Mouse (Mus musculus) neural tube, embryonic 11.5 days (tissue): ENCODE measurements around the gene Rapgef6. TPM values are rescaled to one million over a fixed set of nuclear protein-coding genes. Genes with fewer than 3 reads are reported as not detected.
"Not testable (repeated sequence)": the region's sequence is repeated elsewhere in the genome, so short reads cannot be mapped to it uniquely, and the experiment has no call there.

ENCODE experiments used
- ATAC-seq: fragments of 200-750 bp; cut with Nextera tagmentation; 2 replicates; pipeline ENCODE4 v1.8.0; 2017; ENCODE audit warnings: moderate number of reproducible peaks, mild to moderate bottlenecking, moderate TSS enrichment, moderate library complexity; ENCODE audit not compliant: insufficient read depth, low FRiP score, low TSS enrichment
- DNase-seq: peaks from one replicate; pipeline ENCODE4 v3.0.0-alpha.2; 2015; ENCODE audit warnings: low spot score
- H3K27ac ChIP-seq: fragments of 300-500 bp; sonication (generic); 2 replicates; pipeline ENCODE4 v1.5.1; 2014; ENCODE audit warnings: low read depth, mild to moderate bottlenecking, low read length
- H3K27me3 ChIP-seq: fragments of 300-500 bp; sonication (generic); 2 replicates; pipeline ENCODE4 v1.6.1; 2014; ENCODE audit warnings: mild to moderate bottlenecking, low read length, mixed read lengths; ENCODE audit not compliant: control insufficient read depth, insufficient read depth
- H3K36me3 ChIP-seq: fragments of 300-500 bp; sonication (generic); 2 replicates; pipeline ENCODE4 v1.6.1; 2014; ENCODE audit warnings: mild to moderate bottlenecking, low read length, moderate library complexity, mixed read lengths; ENCODE audit not compliant: control insufficient read depth, insufficient read depth
- H3K4me1 ChIP-seq: fragments of 300-500 bp; sonication (generic); 2 replicates; pipeline ENCODE4 v1.6.1; 2014; ENCODE audit warnings: low read length, mixed read lengths; ENCODE audit not compliant: control insufficient read depth, insufficient read depth
- H3K4me2 ChIP-seq: fragments of 300-500 bp; sonication (generic); 2 replicates; pipeline ENCODE4 v1.6.1; 2014; ENCODE audit warnings: low read depth, mild to moderate bottlenecking, moderate library complexity
- H3K4me3 ChIP-seq: fragments of 300-500 bp; sonication (generic); 2 replicates; pipeline ENCODE4 v1.5.1; 2014; ENCODE audit warnings: low read depth, low read length
- H3K9ac ChIP-seq: fragments of 300-500 bp; sonication (generic); 2 replicates; pipeline ENCODE4 v1.6.1; 2014; ENCODE audit warnings: mild to moderate bottlenecking, low read length
- H3K9me3 ChIP-seq: fragments of 300-500 bp; sonication (generic); 2 replicates; pipeline ENCODE4 v1.6.1; 2016; ENCODE audit warnings: low read length; ENCODE audit not compliant: control insufficient read depth
- WGBS: fragments of 180-500 bp; shearing (Covaris S2); extraction: QIAGEN DNeasy Blood & Tissue Kit; methylation state at CpG from one replicate; pipeline ENCODE4 v1.1.7; 2014; 5-methylcytosine and 5-hydroxymethylcytosine counted together
- polyA plus RNA-seq: library from polyadenylated mRNA; unstranded; fragments of >200 nt; fragmentation: Nextera tagmentation; extraction: Ambion mirVana; gene quantifications from 2 replicates; pipeline ENCODE4 v1.2.1, GENCODE M21; 2014

The Rapgef6 gene
- polyA plus RNA-seq, 1 experiment from 2014 or later, result 31.5 TPM

GRCm38 (mm10) chr11:54595905-54596555, 73.4 kb downstream of the Rapgef6 start:
- Histone ChIP-seq H3K27ac (peak overlapping the region; percentile 57; the same call in 1 of the 2 replicates), H3K27me3 (no peaks in the 10 kb centered on the region), H3K9me3 (no peaks in the 10 kb centered on the region), H3K4me1 (no peaks in the 10 kb centered on the region), H3K4me3 (0 out of 2 replicates have a peak overlapping the region, but pooled peaks have one; percentile 10), H3K4me2 (no peak overlapping the region), H3K9ac (peak overlapping the region; percentile 15; the same call in 1 of the 2 replicates), H3K36me3 (no peaks in the 10 kb centered on the region)
- DNase-seq (no peak), ATAC-seq (no peak)
- WGBS, result 83% methylated on average over 8 of the region's 8 CpGs

DNA sequence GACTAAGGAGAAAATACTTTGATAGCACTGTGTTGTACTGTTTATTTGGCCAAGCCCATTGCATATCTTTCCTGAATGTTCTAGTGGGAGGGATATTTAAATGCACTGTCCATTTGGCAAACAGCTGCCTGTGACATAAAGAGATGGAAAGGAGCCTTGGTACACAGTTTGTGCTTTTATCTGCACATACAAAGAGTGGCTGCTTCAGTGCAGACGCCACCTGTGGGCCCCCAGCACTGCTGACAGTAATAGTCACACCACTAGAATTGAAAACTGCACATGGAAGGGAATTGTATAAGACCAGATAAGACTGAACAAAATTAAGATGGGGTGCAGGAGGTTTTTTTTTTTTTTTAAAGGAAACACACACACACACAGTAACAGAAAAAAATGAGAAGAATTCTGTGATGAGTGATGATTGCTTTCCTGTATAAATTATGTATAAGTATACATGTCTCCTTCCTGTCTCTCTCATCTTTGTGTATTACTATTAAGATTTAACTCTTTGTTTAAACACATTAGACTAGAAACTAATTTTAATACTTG, 75.3 kb downstream of the Rapgef6 start:
- Histone ChIP-seq H3K27ac (no peak overlapping the region), H3K27me3 (no peaks in the 10 kb centered on the region), H3K9ac (no peak overlapping the region), H3K36me3 (no peaks in the 10 kb centered on the region), H3K4me2 (no peak overlapping the region), H3K4me1 (no peaks in the 10 kb centered on the region), H3K9me3 (no peaks in the 10 kb centered on the region), H3K4me3 (no peak overlapping the region)
- DNase-seq (no peak), ATAC-seq (no peak)
- WGBS, result 76% methylated on average over 1 of the region's 1 CpGs

GRCm38 (mm10) chr11:54601121-54601520, 78.5 kb downstream of the Rapgef6 start:
- Histone ChIP-seq H3K4me3 (no peak overlapping the region), H3K27ac (no peak overlapping the region), H3K9ac (no peak overlapping the region), H3K4me2 (no peak overlapping the region), H3K4me1 (no peaks in the 10 kb centered on the region), H3K27me3 (no peaks in the 10 kb centered on the region), H3K9me3 (no peaks in the 10 kb centered on the region), H3K36me3 (no peaks in the 10 kb centered on the region)
- 90% methylated on average over 2 of the region's 2 CpGs for WGBS
- no peak for DNase-seq
- ATAC-seq, result no peak

DNA sequence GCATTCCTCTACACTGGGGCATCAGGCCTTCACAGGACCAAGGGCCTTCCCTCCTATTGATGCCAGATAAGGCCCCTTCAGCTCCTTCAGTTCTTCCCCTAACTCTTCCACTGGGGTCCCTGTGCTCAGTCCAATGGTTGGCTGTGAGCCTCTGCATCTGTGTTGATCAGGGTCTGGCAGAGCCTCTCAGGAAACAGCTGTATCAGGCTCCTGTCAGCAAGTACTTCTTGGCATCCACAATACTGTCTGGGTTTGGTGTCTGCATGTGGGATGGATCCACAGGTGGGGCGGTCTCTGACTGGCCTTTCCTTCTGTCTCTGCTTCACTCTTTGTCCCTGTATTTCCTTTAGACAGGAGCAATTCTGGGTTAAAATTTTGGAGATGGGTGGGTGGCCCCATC, 80.1 kb downstream of the Rapgef6 start:
- H3K27ac ChIP-seq, ATAC-seq, H3K4me3 ChIP-seq, H3K4me1 ChIP-seq, H3K9ac ChIP-seq, H3K4me2 ChIP-seq, H3K27me3 ChIP-seq, DNase-seq, H3K36me3 ChIP-seq, H3K9me3 ChIP-seq: not testable (repeated sequence)
- 82% methylated on average over 1 of the region's 1 CpGs for WGBS

- Histone ChIP-seq H3K27me3 (no peaks in the 10 kb centered on the region), H3K36me3 (no peaks in the 10 kb centered on the region), H3K4me1 (no peaks in the 10 kb centered on the region), H3K27ac (no peak overlapping the region), H3K4me2 (no peak overlapping the region), H3K4me3 (no peak overlapping the region), H3K9ac (no peak overlapping the region), H3K9me3 (no peaks in the 10 kb centered on the region)
- ATAC-seq, result no peak
- 73% methylated on average over 3 of the region's 3 CpGs for WGBS
- no peak for DNase-seq
These were observed 81.8 kb downstream of the Rapgef6 start for GRCm38 (mm10) chr11:54604415-54604814.

- H3K9me3 ChIP-seq, result no peaks in the 10 kb centered on the region
- DNase-seq (no peak), ATAC-seq (no peak)
- no peaks in the 10 kb centered on the region for H3K27me3 ChIP-seq
- no peak overlapping the region for H3K27ac ChIP-seq
- H3K4me1 ChIP-seq, result no peaks in the 10 kb centered on the region
- H3K4me3 ChIP-seq, result no peak overlapping the region
- no peak overlapping the region for H3K9ac ChIP-seq
- no peaks in the 10 kb centered on the region for H3K36me3 ChIP-seq
- no peak overlapping the region for H3K4me2 ChIP-seq
These were observed 91.0 kb downstream of the Rapgef6 start for GRCm38 (mm10) chr11:54613628-54614027.

GRCm38 (mm10) chr11:54614560-54614959, 91.9 kb downstream of the Rapgef6 start:
- H3K36me3 ChIP-seq, result no peaks in the 10 kb centered on the region
- H3K4me3 ChIP-seq, result no peak overlapping the region
- H3K27ac ChIP-seq, result no peak overlapping the region
- no peaks in the 10 kb centered on the region for H3K9me3 ChIP-seq
- ATAC-seq (no peak), DNase-seq (no peak)
- no peak overlapping the region for H3K4me2 ChIP-seq
- H3K27me3 ChIP-seq, result no peaks in the 10 kb centered on the region
- no peaks in the 10 kb centered on the region for H3K4me1 ChIP-seq
- 95% methylated on average over 1 of the region's 1 CpGs for WGBS
- H3K9ac ChIP-seq, result no peak overlapping the region

DNA sequence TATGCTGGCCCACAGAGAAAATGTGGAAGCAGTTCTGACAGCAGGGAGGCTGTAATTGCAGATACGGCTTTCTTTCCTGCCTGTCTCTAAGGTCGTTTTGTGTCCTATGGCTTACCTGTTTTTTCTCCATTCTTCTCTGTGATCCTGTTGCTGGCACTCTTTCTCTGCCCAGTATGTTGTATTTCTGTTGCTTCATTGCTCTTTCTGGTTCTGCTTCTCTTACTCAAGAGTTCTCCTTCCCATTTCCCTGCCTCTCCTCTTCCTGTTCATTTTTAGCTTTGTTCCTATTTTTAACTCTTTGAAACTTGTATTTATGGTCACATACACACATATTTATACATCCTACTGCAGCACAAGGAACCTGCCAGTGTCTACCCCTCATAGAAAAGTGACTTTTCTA, 96.2 kb downstream of the Rapgef6 start:
- H3K36me3 ChIP-seq, result no peaks in the 10 kb centered on the region
- no peaks in the 10 kb centered on the region for H3K4me1 ChIP-seq
- 59% methylated on average over 2 of the region's 2 CpGs for WGBS
- H3K9me3 ChIP-seq, result no peaks in the 10 kb centered on the region
- H3K9ac ChIP-seq, result no peak overlapping the region
- no peak overlapping the region for H3K4me3 ChIP-seq
- H3K4me2 ChIP-seq, result no peak overlapping the region
- H3K27ac ChIP-seq, result no peak overlapping the region
- DNase-seq, result no peak
- no peaks in the 10 kb centered on the region for H3K27me3 ChIP-seq
- ATAC-seq, result no peak

DNA sequence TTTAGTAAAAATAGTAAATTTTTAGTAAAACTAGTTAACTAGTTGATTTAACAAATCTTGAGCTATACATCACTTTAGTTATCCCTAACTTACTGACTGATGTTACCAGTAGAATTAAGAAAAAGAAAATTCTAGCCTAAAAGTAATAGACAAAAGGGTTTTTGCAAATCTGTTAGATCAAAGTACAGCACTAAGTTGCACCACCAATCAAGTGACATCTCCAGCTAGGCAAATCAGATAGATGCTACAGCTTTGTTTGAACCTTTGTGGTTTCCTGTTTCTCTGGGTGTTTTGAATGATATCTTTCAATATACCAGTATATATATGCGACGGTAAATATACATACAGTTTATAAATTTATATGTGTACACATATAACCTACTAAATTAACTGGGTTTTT, 99.1 kb downstream of the Rapgef6 start:
- WGBS, result 98% methylated on average over 2 of the region's 2 CpGs
- Histone ChIP-seq H3K4me3 (no peak overlapping the region), H3K36me3 (no peaks in the 10 kb centered on the region), H3K9me3 (no peaks in the 10 kb centered on the region), H3K27ac (no peak overlapping the region), H3K9ac (no peak overlapping the region), H3K4me1 (no peaks in the 10 kb centered on the region), H3K4me2 (no peak overlapping the region), H3K27me3 (no peaks in the 10 kb centered on the region)
- ATAC-seq, result no peak
- DNase-seq, result no peak
